Mouse (Mus musculus): ENCODE data around the gene Pcif1.
"Not testable (repeated sequence)": the region's sequence is repeated elsewhere in the genome, so short reads cannot be mapped to it uniquely, and the experiment has no call there.

Pcif1 gene

DNA sequence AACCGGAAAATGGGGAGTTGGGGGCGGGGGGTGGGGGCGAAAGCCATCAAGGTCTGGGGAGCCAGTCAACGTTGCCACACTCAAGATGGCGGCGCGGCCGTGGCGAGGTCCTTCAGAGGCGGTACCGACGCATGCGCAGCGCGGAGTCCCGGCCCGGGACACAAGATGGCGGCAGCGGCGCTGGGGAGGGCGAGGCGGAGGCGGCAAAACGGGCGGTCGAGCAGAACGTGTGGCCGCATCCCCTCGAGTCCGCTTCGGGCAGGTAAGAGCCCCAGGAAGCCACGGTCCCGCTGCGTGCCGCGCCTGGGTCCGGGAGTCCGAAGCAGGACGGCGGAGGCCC, at the start of gene Pcif1:
Pcif1 (plus strand) TSS at position 77 of the 340 bp plus-strand sequence.
- DNase-seq, result peak; percentile 94

DNA sequence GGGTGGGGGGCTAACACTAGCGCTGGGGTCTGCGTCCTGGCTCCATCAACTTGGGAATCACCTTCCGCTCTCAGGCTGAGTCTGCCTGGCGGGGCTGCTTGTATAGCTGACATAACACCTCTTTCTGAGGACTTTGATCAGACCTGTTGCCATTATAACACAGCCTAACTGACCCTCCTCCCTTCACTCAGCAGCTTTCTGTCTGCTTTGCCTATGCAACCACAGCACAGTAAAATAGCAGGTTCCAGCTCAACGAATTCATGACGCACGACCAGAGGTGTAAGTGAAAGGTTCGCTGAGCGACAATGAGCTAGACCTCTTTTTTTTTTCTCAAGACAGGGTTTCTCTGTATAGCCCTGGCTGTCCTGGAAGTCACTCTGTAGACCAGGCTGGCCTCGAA, 48.1 kb upstream of the Pcif1 start:
- DNase-seq, result no peak

DNA sequence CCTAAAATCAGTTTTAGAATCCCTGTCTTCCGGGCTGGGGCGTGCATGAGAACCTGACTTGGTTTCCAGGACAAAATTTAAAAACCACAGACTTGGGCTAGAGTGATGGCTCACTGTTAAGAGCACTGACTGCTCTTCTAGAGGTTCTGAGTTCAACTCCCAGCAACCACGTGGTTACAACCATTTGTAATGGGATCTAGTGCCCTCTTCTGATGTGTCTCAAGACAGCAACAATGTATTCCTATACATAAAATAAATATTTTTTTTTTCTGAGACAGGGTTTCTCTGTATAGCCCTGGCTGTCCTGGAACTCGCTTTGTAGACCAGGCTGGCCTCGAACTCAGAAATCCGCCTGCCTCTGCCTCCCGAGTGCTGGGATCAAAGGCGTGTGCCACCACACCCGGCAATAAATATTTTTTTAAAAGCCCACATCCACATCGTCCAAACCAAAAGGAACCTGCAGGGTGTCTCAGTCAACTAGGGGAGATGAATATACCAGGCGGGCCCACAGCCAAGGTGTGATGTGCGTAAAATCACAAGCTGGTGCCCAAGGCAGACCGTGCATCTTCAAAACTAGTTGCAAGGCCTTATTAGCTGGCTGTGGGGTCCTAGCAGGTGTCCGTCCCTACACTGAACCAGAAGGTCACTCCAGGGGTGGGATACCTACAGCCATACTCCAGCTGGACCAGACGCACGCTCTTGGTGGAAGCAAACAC, 46.9 kb upstream of the Pcif1 start:
- DNase-seq, result no peak

DNA sequence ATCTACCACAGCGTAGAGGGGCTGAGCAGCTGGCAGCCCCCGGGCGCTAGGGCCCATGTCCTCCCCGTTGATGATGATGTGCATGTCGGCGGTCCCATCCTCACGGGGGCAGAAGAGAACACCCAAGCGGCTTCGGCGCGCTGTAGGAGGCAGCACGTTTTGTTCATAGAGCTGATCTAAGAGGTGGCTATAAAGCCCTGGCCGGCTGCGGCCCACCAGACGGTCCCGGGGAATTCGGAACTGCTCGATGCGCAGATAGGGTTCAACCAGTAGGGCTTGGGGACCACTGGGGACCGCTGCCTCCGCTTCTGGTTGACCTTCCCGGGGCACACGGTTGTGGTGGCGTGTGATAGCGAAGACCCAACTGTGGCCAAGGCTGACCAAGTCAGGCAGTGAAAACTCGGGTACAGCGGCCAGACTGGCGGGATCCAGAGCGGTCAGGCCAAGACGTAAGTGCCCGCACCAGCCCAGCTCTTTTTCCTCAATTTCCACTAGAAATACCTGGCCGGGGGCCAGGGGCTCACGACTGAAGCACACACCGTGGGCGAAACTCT, 46.3 kb upstream of the Pcif1 start, which contains the start of gene Ctsa:
Ctsa (plus strand) TSS at position 126 of the 554 bp plus-strand sequence.
- DNase-seq, result peak; percentile 79

DNA sequence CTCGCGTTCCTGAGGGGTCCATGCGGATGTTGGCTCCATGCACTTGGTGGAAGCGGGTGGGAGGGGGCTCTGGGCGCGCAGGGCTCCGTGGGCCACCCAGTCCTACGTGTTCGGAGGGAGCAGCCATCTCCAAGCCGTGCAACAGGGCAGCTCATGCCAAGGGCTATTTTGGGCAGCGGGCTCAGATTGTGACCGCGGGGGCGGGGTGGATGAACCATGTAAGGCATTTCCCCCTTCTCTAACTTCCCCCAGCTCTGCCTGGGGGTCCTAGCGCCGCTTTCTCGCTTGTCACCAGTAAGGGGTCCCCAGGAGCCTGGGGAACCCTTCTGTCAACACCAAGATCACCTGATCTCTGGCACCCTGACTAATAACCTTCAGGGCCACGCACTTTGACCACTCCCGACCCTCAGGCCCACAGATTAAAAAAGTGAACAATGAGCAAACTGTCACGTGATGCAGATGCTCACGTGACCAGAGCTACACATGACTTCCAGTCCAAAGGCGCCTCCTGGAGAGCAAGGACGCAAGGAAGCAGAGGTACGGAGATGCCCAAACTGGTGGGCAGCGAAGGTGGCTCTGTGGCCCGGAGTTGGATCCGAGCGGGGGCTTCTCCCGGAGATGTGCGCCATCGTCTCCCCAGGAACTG, 45.7 kb upstream of the Pcif1 start, which contains the start of gene Neurl2:
Neurl2 (minus strand) TSS at position 143 of the 646 bp plus-strand sequence.
- peak; percentile 98 for DNase-seq

DNA sequence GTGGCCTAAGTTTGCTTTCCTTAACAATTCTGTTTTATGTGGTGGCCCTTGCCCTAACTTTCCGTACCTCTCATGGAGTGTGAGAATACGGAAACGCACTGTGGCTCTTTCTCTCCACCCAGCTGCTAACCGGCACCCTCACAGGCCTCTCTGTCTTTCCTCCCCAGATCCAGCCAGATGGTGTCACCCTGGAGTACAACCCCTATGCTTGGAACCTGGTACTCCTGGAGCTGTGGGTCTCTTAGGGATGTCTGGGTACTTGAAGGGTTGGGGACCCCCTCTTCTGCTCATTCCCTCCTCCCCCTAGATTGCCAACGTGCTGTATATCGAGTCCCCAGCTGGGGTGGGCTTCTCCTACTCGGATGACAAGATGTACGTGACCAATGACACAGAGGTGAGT, 44.6 kb upstream of the Pcif1 start:
- DNase-seq, result peak; percentile 50

DNA sequence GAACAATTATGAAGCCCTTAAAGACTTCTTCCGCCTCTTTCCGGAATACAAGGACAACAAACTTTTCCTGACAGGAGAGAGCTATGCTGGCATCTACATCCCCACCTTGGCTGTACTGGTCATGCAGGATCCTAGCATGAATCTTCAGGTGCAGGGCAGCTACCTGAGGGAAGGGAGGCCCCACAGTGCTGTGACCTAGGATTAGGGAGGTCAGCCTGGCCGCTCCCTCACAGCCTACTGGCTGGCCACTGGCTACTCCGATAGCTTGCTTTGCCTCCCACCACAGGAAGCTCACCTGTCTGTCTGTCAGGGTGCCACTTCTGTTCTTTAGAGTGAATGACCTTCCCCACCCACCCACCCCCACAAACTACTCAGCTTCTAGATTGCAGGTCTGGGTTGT, 43.9 kb upstream of the Pcif1 start:
- DNase-seq, result no peak

DNA sequence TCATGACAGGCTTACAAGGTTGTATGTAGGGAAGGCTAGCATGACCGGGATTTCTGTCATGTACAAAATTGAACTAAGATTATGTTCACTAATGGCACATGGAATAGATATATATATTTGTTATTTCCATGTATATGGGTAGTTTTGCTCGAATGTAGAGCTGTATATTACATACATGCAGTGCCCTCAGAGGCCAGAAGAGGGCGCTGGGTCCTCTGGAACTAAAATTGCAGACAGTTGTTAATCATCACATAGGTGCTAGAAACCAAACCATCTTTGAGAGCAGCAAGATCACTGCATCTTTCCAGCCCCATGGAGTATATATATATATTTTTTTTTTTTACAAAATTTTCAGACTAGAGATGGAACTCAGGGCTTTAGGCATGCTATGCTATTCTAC, 33.3 kb upstream of the Pcif1 start:
- DNase-seq, result no peak

DNA sequence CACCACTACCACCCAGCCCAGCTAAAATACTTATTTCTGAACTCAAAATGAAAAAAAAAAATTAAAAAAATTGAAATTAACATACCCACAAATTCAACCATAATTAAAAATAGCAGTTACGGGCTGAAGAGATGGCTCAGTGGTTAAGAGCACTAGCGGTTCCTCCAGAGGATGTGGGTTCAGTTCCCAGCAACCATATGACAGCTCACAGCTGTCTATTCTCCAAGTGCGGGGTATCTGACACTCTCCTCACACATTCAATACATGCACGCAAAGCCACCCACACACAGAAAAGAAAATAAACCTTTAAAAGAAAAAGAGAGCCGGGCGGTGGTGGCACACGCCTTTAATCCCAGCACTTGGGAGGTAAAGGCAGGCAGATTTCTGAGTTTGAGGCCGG, 29.0 kb upstream of the Pcif1 start:
- no peak for DNase-seq

DNA sequence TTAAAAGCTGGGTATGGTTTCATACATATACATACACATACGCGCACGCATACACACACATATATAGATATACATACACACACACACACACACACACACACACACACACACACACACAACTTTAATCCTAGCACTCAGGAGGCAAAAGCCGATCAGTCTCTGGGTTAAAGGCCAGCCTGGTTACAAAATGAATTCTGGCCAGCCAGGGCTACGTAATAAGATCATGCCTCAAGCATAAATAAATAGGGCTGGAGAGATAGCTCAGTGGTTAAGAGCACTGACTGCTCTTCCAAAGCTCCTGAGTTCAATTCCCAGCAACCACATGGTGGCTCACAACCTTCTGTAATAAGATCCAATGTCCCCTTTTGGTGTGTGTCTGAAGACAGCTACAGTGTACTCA, 23.5 kb upstream of the Pcif1 start:
- DNase-seq, result not testable (repeated sequence)

DNA sequence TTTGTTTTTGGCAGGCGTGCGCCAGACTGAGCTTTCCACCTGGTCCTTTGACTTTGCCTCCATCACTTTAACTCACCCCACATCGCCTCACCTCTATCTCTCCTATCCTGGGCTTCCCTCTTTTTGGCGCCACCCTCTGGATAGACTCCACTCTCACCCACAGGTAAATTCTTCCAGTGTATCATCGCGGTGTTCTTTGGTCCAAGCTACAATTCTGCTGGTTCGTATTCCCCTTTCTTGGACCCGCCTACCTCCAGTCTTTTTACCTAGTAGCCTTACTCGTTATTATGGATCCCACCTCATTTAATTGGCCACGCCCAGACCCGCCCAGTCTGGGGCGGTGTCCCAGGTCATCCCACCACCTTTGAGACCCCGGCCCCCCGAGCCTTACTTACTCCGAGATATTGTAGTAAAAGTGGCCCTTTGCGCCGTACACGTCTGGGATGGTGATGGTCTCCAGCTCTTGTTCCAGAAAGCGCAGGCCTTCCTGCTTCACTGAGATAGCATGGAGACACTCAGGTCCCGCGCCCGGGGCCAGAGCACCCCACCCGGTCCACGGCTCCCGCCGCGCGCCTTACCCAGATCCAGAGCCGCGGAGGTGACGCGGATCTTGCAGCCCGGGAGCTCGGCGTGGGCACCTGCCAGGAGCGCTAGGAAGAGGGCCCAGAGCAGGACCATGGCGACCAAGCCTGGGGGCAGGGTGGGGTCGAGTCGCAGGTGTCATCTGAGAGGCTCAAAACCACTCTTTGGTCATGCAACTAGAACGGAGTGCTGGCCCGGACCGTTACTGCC, 22.6 kb upstream of the Pcif1 start:
- no peak for DNase-seq

DNA sequence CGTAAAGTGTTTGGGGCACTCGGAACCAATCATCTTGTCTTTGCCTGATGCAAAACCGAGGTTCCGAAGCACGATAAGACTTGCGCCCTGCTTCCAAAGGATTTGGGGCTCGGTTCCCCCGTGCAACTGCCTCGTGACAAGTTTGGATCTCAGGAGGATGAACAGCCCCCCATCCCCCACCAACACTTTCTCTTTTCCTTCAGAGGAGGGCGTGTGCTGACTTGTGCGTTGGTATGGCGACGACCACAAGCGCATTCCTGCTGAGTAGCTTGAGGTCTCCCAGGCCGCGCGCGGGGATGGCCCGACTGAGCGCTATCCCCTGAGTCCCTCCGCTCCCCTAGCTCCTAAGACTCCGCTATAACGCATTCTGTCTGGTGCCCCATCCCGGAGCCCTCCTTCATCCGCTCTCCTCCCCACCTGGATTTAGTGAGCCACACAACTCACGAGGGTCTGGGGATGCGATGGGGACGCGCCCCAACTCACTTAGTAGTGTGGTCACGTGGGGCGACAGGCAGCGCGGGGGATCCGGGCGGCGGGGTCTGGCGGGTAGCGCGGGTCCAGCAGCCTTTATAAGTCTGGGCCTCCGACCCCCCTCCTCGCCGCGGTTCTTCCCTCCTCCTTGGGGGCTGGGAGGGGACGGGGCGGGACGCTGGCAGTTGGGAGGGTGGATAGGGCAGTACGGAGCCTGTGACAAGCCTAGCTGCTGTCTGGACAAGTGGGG, 21.8 kb upstream of the Pcif1 start, which contains the start of gene Pltp:
Pltp (minus strand) TSS at position 611 of the 721 bp plus-strand sequence.
- no peak for DNase-seq

DNA sequence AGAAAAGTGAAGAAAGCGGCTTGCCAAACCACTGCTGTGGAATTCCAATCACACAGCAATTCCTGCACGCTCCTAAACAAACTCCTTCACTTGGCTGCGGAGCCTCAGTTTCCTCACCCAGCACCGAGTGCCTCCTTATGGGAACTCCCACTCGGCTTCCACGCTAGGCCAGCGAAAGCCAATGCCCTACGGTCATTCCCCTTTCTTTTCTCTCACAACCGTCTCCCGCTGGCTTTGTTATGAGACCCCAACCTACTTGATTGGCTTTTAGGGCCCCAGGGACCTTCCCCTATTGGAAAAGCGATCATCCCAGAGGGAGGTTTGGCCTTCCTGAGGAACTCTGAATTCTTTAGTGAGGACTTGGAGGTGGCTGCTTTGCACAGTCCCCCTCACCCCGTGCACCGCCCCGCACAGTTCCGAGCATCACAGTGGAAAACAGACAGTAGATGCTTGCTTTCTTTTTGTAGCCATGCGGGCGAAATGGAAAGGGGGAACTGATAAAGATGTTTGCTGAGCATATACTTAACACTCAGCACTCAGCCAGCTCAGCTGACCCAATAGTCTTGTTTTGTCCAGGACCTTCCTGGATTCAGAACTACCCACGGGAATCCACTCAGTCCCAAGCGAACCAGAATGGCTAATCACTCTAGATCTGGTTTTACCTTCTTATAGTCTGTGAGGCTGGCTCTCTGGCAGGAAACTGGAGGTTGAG, 21.1 kb upstream of the Pcif1 start:
- DNase-seq, result no peak

DNA sequence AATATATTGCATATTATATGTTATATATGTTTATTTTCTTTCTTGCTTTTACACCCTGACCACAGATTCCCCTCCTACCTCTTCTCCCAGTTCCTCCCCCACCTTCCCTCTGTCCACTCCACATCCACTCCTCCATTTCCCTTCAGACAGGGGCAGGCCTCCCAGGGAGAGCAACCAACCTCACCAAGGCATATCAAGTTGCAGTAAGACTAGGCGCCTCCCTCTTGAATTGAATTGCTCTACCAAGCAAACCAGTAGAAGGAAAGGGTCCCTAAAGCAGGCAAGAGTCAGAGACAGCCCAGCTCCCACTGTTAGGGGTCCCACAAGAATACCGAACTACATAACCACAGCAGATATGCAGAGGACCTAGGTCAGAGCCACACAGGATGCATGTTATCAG, 19.9 kb upstream of the Pcif1 start:
- DNase-seq, result no peak

DNA sequence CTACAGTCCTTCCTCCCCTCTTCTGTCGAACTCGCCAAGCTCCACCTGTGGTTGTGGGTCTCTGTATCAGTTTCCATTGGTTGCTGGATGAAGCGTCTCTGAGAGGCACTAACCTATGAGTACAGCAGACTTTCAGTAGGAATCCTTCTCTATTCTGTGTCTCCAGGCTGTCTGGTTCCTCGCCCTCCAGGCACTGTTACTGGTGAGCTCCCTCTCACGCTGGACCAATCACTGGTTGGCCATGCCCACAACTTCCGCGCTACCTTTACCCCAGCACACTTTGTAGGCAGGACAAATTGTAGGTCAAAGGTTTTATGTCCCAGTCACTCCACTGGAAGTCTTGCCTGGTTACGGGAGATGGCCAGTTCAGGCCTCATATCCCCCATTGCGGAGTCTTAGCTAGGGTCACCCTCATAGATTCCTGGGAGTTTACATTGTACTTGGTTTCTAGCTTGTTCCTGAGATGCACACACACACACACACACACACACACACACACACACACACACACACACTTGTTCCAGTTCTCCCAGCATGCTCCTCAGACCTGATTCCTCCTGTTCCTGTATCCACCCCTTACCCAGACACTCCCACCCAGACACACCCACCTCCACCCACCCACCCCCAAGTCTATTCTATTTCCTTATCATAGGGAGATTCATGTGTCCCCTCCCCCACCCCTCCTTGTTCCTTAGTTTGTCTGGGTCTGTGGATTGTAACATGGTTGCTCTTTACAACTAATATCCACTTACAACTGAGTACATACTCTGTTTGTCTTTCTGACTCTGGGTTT, 19.3 kb upstream of the Pcif1 start:
- DNase-seq, result peak; percentile 70

DNA sequence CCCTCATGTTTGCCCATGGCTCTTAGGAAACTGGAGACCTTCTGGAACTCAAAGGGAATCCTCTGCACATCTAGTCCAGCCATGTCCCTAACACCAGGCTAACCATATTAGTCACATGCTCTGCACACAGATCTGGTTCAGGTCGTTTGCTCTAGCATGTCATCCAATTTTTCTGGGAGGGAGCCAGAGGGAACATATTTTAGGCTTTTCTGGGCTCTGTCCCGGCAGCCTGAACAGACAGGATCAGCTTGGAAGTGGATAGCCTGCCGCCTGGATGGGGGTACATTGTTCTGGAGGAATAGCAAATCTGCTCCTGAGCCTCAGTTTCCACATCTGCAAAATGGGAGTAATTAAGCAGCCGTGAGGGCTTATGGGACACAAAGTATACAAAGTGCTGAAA, 18.0 kb upstream of the Pcif1 start:
- no peak for DNase-seq

DNA sequence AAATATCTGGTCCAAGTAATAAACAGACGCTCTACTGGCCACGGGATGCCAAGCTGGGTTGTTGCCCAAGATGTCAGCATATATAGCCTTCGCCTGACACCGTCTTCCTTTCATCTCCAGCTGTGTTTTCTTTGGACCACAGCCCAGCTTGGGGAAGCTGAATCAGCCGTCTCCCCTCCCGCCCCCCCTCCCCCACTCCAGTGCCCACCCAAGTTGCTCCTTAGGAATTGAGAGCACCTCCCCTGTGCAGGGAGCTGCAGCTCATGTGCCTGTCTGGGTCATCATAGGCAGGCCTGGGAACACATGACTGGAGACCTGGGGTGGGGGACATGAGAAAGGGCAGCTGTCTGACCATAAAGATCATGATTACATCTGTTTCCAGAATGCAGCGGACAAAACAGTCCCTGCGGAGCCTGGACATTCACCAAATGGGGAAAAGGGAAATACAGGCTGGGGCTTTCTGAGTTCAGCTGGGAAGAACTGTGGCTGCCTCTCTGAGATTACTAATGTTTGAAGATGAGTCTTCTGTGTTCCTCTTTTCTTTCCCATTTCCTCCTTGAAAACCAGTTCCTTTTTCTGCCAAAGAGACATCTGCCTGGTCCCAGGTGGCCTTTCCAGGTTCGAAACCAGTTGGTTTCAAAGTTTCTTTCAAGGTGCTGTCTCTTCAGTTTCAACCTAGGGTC, 16.8 kb upstream of the Pcif1 start:
- no peak for DNase-seq

DNA sequence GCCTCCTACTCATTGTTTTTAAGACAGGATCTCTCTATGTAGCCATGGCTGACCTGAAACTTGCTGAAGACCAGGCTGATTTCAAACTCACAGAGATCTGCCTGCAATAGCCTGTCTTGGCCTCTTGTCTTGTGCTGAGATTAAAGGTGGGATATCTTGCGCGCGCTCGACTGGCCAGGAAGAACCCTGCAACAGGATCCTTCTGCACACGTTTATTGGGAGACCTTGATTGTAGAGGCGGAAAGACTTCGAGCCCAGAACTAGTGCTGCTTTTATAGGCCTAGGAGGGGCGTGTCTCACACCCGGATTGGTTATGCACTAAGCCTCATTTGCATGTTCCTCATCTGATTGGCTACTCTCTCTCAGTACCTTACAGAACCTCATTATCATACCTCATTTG, 15.7 kb upstream of the Pcif1 start:
- DNase-seq, result not testable (repeated sequence)

DNA sequence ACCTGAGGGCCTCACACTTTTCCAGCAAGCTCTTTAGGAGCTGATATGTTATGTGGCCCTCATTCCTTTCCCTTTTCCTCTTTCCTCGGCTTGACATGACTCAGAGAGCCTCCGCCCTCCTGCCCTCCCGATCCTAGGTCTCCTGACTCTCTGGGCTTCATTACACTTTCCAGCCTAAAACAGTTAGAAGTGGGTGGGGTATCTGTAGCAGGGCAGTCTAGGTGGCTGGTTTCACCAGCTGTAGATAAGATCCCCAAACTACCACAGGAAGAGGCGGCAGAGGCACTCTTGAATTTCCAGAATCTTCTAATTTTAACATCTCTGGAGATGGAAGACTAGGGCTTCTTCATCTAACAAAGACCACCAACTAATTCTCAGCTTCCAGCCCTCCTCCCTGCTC, 14.5 kb upstream of the Pcif1 start:
- DNase-seq, result no peak

DNA sequence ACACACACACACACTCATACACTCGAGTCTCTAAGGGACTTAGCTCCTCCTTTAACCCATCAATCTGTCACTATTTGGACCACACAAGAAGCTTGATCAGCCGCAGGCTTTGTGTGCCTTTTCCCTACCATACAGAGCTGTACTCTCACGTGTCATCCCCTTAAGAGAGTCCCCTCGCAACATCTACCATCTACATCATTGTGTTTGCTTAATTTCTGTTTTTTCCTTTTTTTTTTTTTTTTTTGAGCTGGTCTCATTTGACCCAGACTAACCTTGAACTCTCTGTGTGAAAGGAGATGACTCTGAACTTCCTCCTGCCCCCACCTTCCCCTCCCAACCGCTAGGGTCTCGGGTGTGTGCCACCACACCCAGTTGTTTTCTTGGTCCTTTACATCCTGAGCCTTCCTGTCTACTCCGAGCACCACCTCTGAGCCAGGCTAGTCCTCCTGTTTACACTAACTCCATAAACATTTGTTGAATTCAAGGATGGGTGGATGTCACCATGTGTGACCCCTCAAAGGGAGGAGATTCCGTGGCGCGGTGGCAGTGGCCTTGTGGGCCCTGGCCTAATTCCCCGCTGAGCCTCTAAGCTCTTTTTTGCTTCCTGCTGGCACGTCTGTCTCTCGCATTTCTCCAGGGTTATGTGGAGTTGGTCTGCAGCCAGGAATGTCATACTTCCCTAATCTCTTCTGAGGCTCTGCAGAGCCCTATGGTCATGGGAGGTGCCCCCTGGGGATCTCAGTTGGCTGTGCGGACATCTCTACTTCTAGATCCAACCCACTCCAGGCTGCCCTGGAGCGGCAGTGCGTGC, 12.2 kb upstream of the Pcif1 start:
- DNase-seq, result peak; percentile 60
